Mouse (Mus musculus): Measurements from ENCODE around the gene Mindy1. TPM values are rescaled to one million over a fixed set of nuclear protein-coding genes. Genes with fewer than 3 reads are reported as not detected.

Gene Mindy1
- total and polyA plus RNA-seq, 3 experiments = 5.0 to 14.4 (median 5.4) TPM

DNA sequence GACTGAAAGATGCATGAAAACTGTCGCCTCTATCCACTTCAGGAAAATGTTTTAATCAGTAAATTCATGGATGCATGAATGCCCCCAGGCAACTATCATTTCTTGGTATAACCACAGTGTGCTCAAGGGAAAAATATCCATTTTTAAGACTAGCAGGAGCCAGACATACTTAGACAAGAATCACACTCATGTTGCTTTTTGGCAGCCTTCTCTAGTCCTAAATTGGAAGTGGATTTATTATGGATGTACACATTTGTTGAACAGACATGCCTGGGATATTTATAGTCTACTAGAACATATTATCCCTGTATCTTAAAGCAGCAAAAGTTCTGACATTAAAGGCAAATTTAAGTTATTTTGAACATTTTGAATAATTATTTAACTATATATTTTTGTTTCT, 16.4 kb upstream of the Mindy1 start:
- peaks cover 2% of the 10 kb centered on the region for H3K9me3 ChIP-seq (replicated peaks; ENCODE audit: low read length)
- in situ Hi-C loops (cut with MboI; ENCODE audit: low pct_ligation_motif_present, low pct_unique_long_range_greater_than_20kb, low sequenced_read_pairs) = loop anchor here (5.0 kb wide), 1 partner anchor 132 kb away; the partner anchor contains the start of genes Lysmd1 and Scnm1
- no peak overlapping the region for H3K9ac ChIP-seq (ENCODE audit: insufficient read depth, low read depth)
- no peak overlapping the region for H3K4me2 ChIP-seq (ENCODE audit: insufficient read depth, low read depth, poor library complexity, severe bottlenecking)
- no peak overlapping the region for H3K4me3 ChIP-seq (replicated peaks in 1 of 3; ENCODE audit: low read depth in 2 of 3, low read length in 2 of 3, poor library complexity in 1 of 3)
- no peaks in the 10 kb centered on the region for H3K79me2 ChIP-seq (replicated peaks; ENCODE audit: control insufficient read depth, extremely low read depth, insufficient read depth, poor library complexity, severe bottlenecking)
- H3K27ac ChIP-seq (ENCODE audit: insufficient read depth, low read depth) = no peak overlapping the region
- no peaks in the 10 kb centered on the region for H3K27me3 ChIP-seq (replicated peaks)
- no peak for TF ChIP-seq CHD1 (IDR thresholded peaks at IDR 0.05; ENCODE audit: low read depth, low read length)
- TF ChIP-seq HCFC1 (IDR thresholded peaks at IDR 0.05; ENCODE audit: low read depth, low read length) = no peak
- no peak for TF ChIP-seq POLR2AphosphoS2 (IDR thresholded peaks at IDR 0.05; ENCODE audit: low read depth, low read length)
- TF ChIP-seq PAX5 (IDR thresholded peaks at IDR 0.05; ENCODE audit: low read length) = no peak
- no peak for TF ChIP-seq KAT2A (IDR thresholded peaks at IDR 0.05; ENCODE audit: insufficient replicate concordance, low read length)
- no peak for TF ChIP-seq ELF1 (IDR thresholded peaks at IDR 0.05; ENCODE audit: low read depth, low read length)
- TF ChIP-seq TCF12 (IDR thresholded peaks at IDR 0.05; ENCODE audit: low read depth, low read length) = no peak
- dilution Hi-C loops (cut with MboI; ENCODE audit: extremely low pct_ligation_motif_present, extremely low pct_unique_long_range_greater_than_20kb, low sequenced_read_pairs) = no loop called here
- peaks cover 0 to 11% of the 10 kb centered on the region in 2 experiments; a peak in 1 of 4 replicates for H3K4me1 ChIP-seq (ENCODE audit: control insufficient read depth in 1 of 2, insufficient read depth in 2 of 2)
- H3K36me3 ChIP-seq (replicated peaks in 1 of 2; ENCODE audit: control insufficient read depth in 1 of 2, insufficient read depth in 1 of 2, low read length in 1 of 2) = peaks cover 8 to 69% of the 10 kb centered on the region in 2 experiments
- no peak for DNase-seq (ENCODE audit: extremely low read depth)

DNA sequence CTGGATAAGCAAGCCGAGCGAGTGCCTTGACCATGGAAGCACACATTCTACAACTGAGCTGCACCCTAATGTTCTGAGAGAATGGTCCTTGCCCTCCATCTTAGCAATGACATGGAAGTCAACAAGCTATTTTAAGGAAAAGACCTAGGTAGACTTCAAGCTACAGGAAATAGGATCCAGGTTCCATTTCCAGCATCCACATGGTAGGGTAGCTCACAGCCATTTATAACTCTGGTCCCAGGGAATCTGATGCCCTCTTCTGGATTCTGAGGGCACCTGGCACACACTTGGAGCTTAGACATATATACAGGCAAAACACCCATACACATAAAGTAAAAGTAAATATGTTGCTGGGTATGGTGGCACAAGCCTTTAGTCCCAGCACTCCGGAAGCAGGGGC, 15.1 kb upstream of the Mindy1 start:
- in situ Hi-C loops (cut with MboI; ENCODE audit: low pct_ligation_motif_present, low pct_unique_long_range_greater_than_20kb, low sequenced_read_pairs) (loop anchor here (5.0 kb wide), 1 partner anchor 134 kb away; the partner anchor contains the start of genes Lysmd1 and Scnm1), dilution Hi-C loops (cut with MboI; ENCODE audit: extremely low pct_ligation_motif_present, extremely low pct_unique_long_range_greater_than_20kb, low sequenced_read_pairs) (no loop called here)
- H3K9ac ChIP-seq (ENCODE audit: insufficient read depth, low read depth) = no peak overlapping the region
- no peaks in the 10 kb centered on the region for H3K27me3 ChIP-seq (replicated peaks)
- no peak for DNase-seq (ENCODE audit: extremely low read depth)
- peaks cover 8 to 65% of the 10 kb centered on the region in 2 experiments for H3K36me3 ChIP-seq (replicated peaks in 1 of 2; ENCODE audit: control insufficient read depth in 1 of 2, insufficient read depth in 1 of 2, low read length in 1 of 2)
- H3K79me2 ChIP-seq (replicated peaks; ENCODE audit: control insufficient read depth, extremely low read depth, insufficient read depth, poor library complexity, severe bottlenecking) = no peaks in the 10 kb centered on the region
- no peak overlapping the region for H3K27ac ChIP-seq (ENCODE audit: insufficient read depth, low read depth)
- peaks cover 0 to 11% of the 10 kb centered on the region in 2 experiments; a peak in 1 of 4 replicates for H3K4me1 ChIP-seq (ENCODE audit: control insufficient read depth in 1 of 2, insufficient read depth in 2 of 2)
- peaks cover 2% of the 10 kb centered on the region for H3K9me3 ChIP-seq (replicated peaks; ENCODE audit: low read length)
- TF ChIP-seq MAFK (IDR thresholded peaks at IDR 0.05; ENCODE audit: insufficient replicate concordance, low read length) = no peak
- H3K4me3 ChIP-seq (replicated peaks in 1 of 3; ENCODE audit: low read depth in 2 of 3, low read length in 2 of 3, poor library complexity in 1 of 3) = no peak overlapping the region
- no peak overlapping the region for H3K4me2 ChIP-seq (ENCODE audit: insufficient read depth, low read depth, poor library complexity, severe bottlenecking)

DNA sequence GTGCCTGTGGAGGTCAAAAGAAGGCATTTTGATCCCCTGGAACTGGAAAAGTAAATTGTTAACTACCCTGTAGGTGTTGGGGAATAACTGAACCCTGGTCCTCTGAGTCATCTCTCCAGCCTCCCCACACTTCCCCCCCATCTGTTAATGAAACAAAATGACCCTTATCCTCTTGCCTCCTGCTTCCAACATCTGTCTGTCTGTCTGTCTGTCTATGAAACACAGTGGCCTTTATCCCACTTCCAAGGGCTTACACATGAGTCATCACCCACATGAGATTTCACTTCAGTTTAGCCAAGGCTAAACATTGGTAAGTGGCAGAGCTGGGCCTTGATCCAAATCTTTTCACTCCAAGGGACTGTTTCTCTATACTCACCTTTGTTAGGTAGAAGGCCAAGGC, 13.3 kb upstream of the Mindy1 start:
- peaks cover 2% of the 10 kb centered on the region for H3K9me3 ChIP-seq (replicated peaks; ENCODE audit: low read length)
- H3K9ac ChIP-seq (ENCODE audit: insufficient read depth, low read depth) = no peak overlapping the region
- no peaks in the 10 kb centered on the region for H3K79me2 ChIP-seq (replicated peaks; ENCODE audit: control insufficient read depth, extremely low read depth, insufficient read depth, poor library complexity, severe bottlenecking)
- no peak for TF ChIP-seq ZNF384 (IDR thresholded peaks at IDR 0.05; ENCODE audit: low read depth, low read length)
- TF ChIP-seq BHLHE40 (IDR thresholded peaks at IDR 0.05; ENCODE audit: low read depth, low read length) = no peak
- no peak for TF ChIP-seq EP300 (IDR thresholded peaks at IDR 0.05; ENCODE audit: low read length)
- TF ChIP-seq NELFE (IDR thresholded peaks at IDR 0.05; ENCODE audit: low read depth, low read length) = no peak
- no peak for TF ChIP-seq POLR2AphosphoS2 (IDR thresholded peaks at IDR 0.05; ENCODE audit: low read depth, low read length)
- no peak for TF ChIP-seq SMC3 (IDR thresholded peaks at IDR 0.05; ENCODE audit: low read depth, low read length)
- no peak for TF ChIP-seq MAFK (IDR thresholded peaks at IDR 0.05; ENCODE audit: insufficient replicate concordance, low read length)
- no peak for TF ChIP-seq MAZ (IDR thresholded peaks at IDR 0.05; ENCODE audit: low read depth, low read length)
- TF ChIP-seq IRF4 (IDR thresholded peaks at IDR 0.05; ENCODE audit: low read depth, low read length) = no peak
- no peak for TF ChIP-seq ZMIZ1 (IDR thresholded peaks at IDR 0.05; ENCODE audit: low read depth, low read length)
- TF ChIP-seq UBTF (IDR thresholded peaks at IDR 0.05; ENCODE audit: low read depth, low read length) = no peak
- no peak for TF ChIP-seq MEF2A (IDR thresholded peaks at IDR 0.05; ENCODE audit: borderline replicate concordance, low read depth, low read length)
- no peak for TF ChIP-seq RCOR1 (conservative IDR thresholded peaks at IDR 0.05; ENCODE audit: low read depth, low read length)
- TF ChIP-seq ZC3H11A (IDR thresholded peaks at IDR 0.05; ENCODE audit: low read depth, low read length) = no peak
- no peak for TF ChIP-seq HCFC1 (IDR thresholded peaks at IDR 0.05; ENCODE audit: low read depth, low read length)
- TF ChIP-seq RAD21 (IDR thresholded peaks at IDR 0.05; ENCODE audit: low read depth, low read length) = no peak
- TF ChIP-seq ZKSCAN1 (IDR thresholded peaks at IDR 0.05; ENCODE audit: borderline replicate concordance, low read depth, low read length) = no peak
- no peak for TF ChIP-seq MYC (IDR thresholded peaks at IDR 0.05; ENCODE audit: low read depth, low read length)
- TF ChIP-seq MAX (IDR thresholded peaks at IDR 0.05; ENCODE audit: low read length) = no peak
- TF ChIP-seq ETS1 (conservative IDR thresholded peaks at IDR 0.05; ENCODE audit: low read depth, low read length) = no peak
- in situ Hi-C loops (cut with MboI; ENCODE audit: low pct_ligation_motif_present, low pct_unique_long_range_greater_than_20kb, low sequenced_read_pairs) = loop anchor here (5.0 kb wide), 1 partner anchor 136 kb away; the partner anchor contains the start of genes Lysmd1 and Scnm1
- no peak for DNase-seq (ENCODE audit: extremely low read depth)
- peaks cover 8 to 58% of the 10 kb centered on the region in 2 experiments for H3K36me3 ChIP-seq (replicated peaks in 1 of 2; ENCODE audit: control insufficient read depth in 1 of 2, insufficient read depth in 1 of 2, low read length in 1 of 2)
- no peak overlapping the region for H3K4me3 ChIP-seq (replicated peaks in 1 of 3; ENCODE audit: low read depth in 2 of 3, low read length in 2 of 3, poor library complexity in 1 of 3)
- H3K27me3 ChIP-seq (replicated peaks) = no peaks in the 10 kb centered on the region
- dilution Hi-C loops (cut with MboI; ENCODE audit: extremely low pct_ligation_motif_present, extremely low pct_unique_long_range_greater_than_20kb, low sequenced_read_pairs) = no loop called here
- H3K27ac ChIP-seq (ENCODE audit: insufficient read depth, low read depth) = no peak overlapping the region
- peaks cover 0 to 4% of the 10 kb centered on the region in 2 experiments; a peak in 1 of 4 replicates for H3K4me1 ChIP-seq (ENCODE audit: control insufficient read depth in 1 of 2, insufficient read depth in 2 of 2)
- no peak overlapping the region for H3K4me2 ChIP-seq (ENCODE audit: insufficient read depth, low read depth, poor library complexity, severe bottlenecking)
